In genomic region chr2:174672506-174673190, GRCm38 (mm10) we compare ENCODE assay signal across 8 mouse cellular contexts. TPM values are rescaled to one million over a fixed set of nuclear protein-coding genes. Genes with fewer than 3 reads are reported as not detected.
DNase-seq lines count a peak whose midpoint lies in the region; ATAC-seq and TF ChIP-seq lines count a peak whose summit lies in the region.

No protein-coding gene starts in this region.

- H3K4me3 ChIP-seq in heart, adult 2 months, result peak overlapping the region; percentile 69
- H3K4me3 ChIP-seq in intestine, postnatal 0 days (ENCODE audit: low read depth, low read length), result peak overlapping the region; percentile 51
- H3K4me3 ChIP-seq in neural tube, embryonic 13.5 days, result peak overlapping the region; percentile 42; the same call in 1 of the 2 replicates

- 21% methylated on average over 11 of the region's 11 CpGs for WGBS in heart, adult 2 months
- WGBS in intestine, postnatal 0 days, result 45% methylated on average over 11 of the region's 11 CpGs
- 34% methylated on average over 11 of the region's 11 CpGs for WGBS in neural tube, embryonic 13.5 days

- peak overlapping the region; percentile 99 for H3K4me2 ChIP-seq in intestine, postnatal 0 days (replicated peaks; ENCODE audit: low read depth)
- H3K4me2 ChIP-seq in neural tube, embryonic 13.5 days, result peak overlapping the region; percentile 90

- peak; percentile 64 for TF ChIP-seq CTCF in heart, adult 2 months (IDR thresholded peaks at IDR 0.05)
- peak; percentile 67 for TF ChIP-seq CTCF in intestine, postnatal 0 days (IDR thresholded peaks at IDR 0.05; ENCODE audit: low read depth)

- no peaks in the 10 kb centered on the region for H3K9me3 ChIP-seq in intestine, postnatal 0 days (ENCODE audit: control insufficient read depth)
- H3K9me3 ChIP-seq in neural tube, embryonic 13.5 days, result no peaks in the 10 kb centered on the region

- no peaks in the 10 kb centered on the region for H3K36me3 ChIP-seq in heart, adult 2 months (ENCODE audit: control insufficient read depth, insufficient read depth, low read length)
- no peaks in the 10 kb centered on the region for H3K36me3 ChIP-seq in intestine, postnatal 0 days (ENCODE audit: control insufficient read depth, insufficient read depth)
- H3K36me3 ChIP-seq in neural tube, embryonic 13.5 days, result no peaks in the 10 kb centered on the region

- 0 out of 2 replicates have a peak, but pooled peaks have one; percentile 36 for TF ChIP-seq POLR2A in heart, adult 2 months (IDR thresholded peaks at IDR 0.05; ENCODE audit: insufficient read depth, low read depth, low read length)

- no peaks in the 10 kb centered on the region for H3K79me2 ChIP-seq in heart, adult 2 months (replicated peaks; ENCODE audit: control insufficient read depth, insufficient read depth, low read length)

- DNase-seq in layer of hippocampus, adult 11-12 months (ENCODE audit: low spot score), result peak; percentile 20
- DNase-seq in layer of hippocampus, adult 9-10 months (ENCODE audit: low spot score), result no peak
- DNase-seq in heart, adult 2 months, result peak; percentile 42 to 48
- DNase-seq in lung, adult 18-20 months, result peak; percentile 27 to 29
- peak; percentile 57 for DNase-seq in thymus, postnatal 4 days

- H3K27me3 ChIP-seq in heart, adult 2 months (ENCODE audit: control insufficient read depth, insufficient read depth, low read length), result no peaks in the 10 kb centered on the region
- no peaks in the 10 kb centered on the region for H3K27me3 ChIP-seq in intestine, postnatal 0 days (replicated peaks; ENCODE audit: control insufficient read depth, insufficient read depth, low read length)
- H3K27me3 ChIP-seq in neural tube, embryonic 13.5 days, result 0 out of 2 replicates have a peak, but pooled peaks cover 4% of the 10 kb centered on the region

- ATAC-seq in common myeloid progenitor, adult 5-6 weeks (replicated peaks; ENCODE audit: low read depth, poor library complexity, severe bottlenecking), result peak; percentile 39
- ATAC-seq in intestine, postnatal 0 days, result peak; percentile 46
- ATAC-seq in neural tube, embryonic 13.5 days (ENCODE audit: low read depth), result no peak

- no peak overlapping the region for H3K9ac ChIP-seq in heart, adult 2 months (ENCODE audit: low read depth, low read length)
- no peak overlapping the region for H3K9ac ChIP-seq in intestine, postnatal 0 days (ENCODE audit: low read depth, low read length)
- no peak overlapping the region for H3K9ac ChIP-seq in neural tube, embryonic 13.5 days

- H3K27ac ChIP-seq in heart, adult 2 months, result peak overlapping the region; percentile 79
- H3K27ac ChIP-seq in intestine, postnatal 0 days (ENCODE audit: low read depth, low read length), result no peak overlapping the region
- H3K27ac ChIP-seq in neural tube, embryonic 13.5 days (replicated peaks), result no peak overlapping the region

- peaks cover 9% of the 10 kb centered on the region for H3K4me1 ChIP-seq in heart, adult 2 months (ENCODE audit: control insufficient read depth, insufficient read depth, low read length)
- no peaks in the 10 kb centered on the region; the same call in 1 of the 2 replicates for H3K4me1 ChIP-seq in intestine, postnatal 0 days (replicated peaks; ENCODE audit: control insufficient read depth, insufficient read depth, low read length)
- H3K4me1 ChIP-seq in neural tube, embryonic 13.5 days (replicated peaks), result peaks cover 24% of the 10 kb centered on the region

- no peak for TF ChIP-seq EP300 in heart, adult 2 months (IDR thresholded peaks at IDR 0.05; ENCODE audit: insufficient read depth, low read depth, low read length)

- intact Hi-C loops in heart, adult 2 months (cut with DNase I), result loop anchor here (2.0 to 10.0 kb wide), 4 partner anchors 36 to 345 kb away; partner anchors contain the start of gene Nelfcd

RNA-seq across cellular contexts. Expression of gene Zfp831, which starts 29.3 kb away (rescaled TPM):
- total RNA-seq in common myeloid progenitor, adult 5-6 weeks (2017), result 2.8 and 4.2 TPM in 2 replicates
- under 1 TPM; 0.08 to 0.11 TPM for total RNA-seq in heart, adult 2 months (2021)
- polyA plus RNA-seq in heart, adult 2 months (2012; rRNA removed), result 0.03 and 0.10 TPM in 2 replicates
- polyA plus RNA-seq in intestine, postnatal 0 days (2015; fragmentation: Nextera tagmentation; extraction: Ambion mirVana), result not detected in 2 replicates
- not detected in 2 replicates for polyA plus RNA-seq in neural tube, embryonic 13.5 days (2015; fragmentation: Nextera tagmentation; extraction: Ambion mirVana)
